Mouse (Mus musculus): ENCODE results near the gene Upb1.
"Not testable (repeated sequence)": the region's sequence is repeated elsewhere in the genome, so short reads cannot be mapped to it uniquely, and the experiment has no call there.

Gene Upb1

DNA sequence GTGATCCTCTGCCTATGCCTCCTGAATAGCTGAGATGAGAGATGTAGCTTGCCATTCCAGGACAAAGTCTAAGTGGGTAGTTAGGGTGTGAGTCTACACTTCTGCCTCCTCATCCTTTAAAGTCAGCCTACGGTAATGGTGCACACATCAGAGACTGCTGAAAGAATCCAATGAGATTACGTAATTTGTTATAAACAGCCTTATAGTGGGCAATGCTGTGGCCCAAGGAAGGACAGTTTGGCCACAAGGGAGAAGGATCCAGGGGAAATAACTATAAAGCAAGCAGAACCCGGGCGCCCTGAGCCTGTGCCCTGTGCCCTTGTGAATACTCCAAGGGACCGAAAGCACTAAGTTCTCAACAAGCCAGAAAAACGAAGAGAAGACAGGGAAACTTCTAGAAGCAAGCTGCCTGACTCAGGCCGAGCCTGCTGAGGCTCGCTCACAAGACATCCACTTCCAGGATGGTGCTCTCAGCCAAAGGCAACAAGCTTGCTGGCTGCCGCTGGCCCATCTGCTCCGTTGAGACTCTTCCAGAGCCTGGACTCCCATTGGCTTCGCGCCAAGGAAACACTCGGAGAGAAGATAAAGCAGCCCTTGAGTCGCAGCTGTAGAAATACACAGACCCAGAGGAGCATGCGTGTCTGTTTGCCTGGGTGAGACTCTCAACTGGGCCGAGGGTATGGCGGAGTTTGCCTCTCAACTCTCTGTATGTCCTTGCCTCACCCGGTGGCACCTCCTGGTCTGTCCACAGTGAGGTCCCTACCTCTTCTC, 55.3 kb downstream of the Upb1 start:
- DNase-seq: not testable (repeated sequence)

DNA sequence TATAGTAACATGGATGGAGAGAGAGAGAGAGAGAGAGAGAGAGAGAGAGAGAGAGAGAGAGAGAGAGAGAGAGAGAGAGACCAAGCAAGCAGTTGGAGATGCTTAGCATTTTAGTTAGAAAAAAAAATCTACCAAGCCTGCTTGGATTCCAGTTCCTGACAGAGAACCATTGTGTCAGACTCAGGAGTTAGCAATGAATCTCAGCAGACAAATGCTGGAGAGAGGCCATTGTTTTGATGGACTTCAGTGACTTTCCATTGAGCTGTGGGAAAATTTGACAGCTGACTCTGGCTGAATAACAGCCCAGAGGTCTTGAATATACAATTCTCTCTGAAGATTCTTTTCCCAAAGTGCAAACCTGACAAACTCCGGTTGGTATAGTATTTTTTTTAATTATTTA, 56.9 kb downstream of the Upb1 start:
- peak in 1 of 2 experiments; percentile 50 for DNase-seq

DNA sequence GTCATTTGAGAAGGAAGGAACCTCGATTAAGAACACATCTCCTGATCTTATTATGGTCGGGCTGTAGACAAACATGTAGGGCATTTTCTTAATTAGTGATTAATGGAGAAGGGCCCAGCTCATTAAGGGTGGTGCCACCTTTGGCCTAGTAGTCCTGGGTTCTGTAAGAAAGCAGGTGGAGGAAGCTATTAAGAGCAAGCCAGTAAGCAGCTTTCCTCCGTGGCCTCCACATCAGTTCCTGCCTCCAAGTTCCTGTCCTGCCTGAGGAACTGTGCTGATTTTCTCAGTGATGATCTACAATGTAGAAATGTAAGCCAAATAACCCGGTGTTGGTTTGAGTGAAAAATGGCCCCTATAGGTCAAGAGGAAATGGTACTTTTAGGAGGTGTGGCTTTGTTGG, 57.4 kb downstream of the Upb1 start:
- no peak for DNase-seq

DNA sequence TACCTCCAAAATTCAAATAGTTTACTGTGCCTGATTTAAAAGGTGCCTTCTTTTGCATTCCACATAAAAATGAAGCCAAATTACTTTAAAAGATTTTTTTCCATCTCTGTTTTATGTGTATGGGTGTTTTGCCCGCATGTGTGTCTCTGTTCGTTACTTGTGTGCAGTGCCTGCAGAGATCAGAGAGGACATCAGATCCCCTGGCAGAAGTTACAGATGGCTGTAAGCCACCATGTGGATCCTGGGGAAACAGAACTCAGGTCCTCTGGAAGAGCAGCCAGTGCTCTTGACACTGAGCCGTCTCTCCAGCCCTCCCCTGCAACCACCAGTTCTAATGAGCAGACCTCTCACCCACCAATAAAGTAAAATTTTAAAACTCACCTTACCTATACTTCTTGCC, 61.8 kb downstream of the Upb1 start:
- DNase-seq: no peak

DNA sequence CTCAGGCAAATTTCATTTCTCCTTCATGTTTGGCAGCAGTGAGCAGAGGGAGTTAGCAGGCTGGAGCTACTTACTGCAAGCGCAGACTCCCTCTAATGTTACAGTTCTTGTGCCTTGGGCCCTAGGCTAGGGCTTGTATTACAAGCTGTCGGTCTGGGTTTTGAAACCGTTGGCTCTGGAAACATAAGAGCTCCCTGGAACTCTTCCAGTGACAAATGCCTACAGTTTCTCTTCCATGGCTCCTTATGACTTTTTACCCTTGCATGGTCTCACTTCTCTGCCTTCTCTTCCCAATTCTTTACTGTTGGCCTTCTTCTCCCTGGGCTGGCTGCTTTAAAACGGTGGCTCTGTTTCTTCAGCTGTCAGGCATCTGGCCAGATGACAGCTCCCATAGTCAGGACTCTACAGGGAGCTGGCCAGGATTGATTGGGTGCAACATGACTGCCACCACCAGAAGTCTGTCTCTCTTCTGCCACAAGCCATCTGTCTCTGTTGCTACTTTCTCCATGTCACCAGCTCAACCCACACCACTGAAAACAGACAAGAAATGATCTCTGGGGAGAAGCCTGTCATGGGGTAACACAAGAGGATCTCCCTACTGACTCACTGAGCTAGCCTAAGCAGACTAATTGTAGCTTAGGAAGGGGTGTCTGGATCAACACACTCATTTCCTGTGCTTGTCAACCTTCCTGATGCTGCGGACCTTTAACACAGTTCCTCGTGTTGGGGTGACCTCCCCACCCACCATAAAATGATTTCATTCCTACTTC, 65.1 kb downstream of the Upb1 start:
- DNase-seq: no peak

DNA sequence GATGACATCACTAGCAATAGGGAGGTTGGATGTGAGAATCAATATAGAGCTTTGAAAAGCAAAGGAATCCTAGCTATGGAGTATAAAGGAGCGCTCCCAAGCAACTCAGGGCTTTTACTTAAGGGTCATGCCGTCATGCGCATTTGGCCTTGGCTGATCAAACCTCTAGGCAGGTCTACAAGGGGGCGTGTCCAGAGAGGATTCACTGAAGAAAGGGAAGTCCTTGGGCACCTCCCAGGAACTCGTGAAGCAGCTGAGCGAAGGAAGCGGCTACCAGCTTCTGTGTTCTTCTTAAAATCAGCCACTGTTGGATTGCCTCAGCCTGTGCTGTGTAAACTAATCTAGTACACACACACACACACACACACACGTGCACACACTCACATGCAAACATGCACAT, 72.5 kb downstream of the Upb1 start:
- DNase-seq: no peak

DNA sequence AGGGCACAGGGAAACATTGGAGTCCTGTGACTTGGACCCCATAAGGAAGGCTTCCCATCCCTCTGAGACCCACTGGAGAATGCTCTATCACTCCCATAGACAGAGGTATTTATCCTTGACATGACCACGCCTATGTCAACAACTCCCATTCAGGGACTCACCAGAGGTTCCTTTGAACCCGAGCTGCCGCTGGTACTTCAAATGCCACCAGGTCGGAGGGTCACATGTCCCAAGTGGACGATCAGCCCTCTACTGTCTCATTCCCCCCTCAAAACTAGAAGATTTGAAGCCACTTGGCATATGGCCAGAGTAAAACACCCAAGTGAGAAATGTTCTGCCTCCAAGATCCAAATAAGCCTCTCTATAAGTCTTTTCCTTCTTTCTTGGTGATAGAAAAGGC, 73.7 kb downstream of the Upb1 start:
- no peak for DNase-seq

DNA sequence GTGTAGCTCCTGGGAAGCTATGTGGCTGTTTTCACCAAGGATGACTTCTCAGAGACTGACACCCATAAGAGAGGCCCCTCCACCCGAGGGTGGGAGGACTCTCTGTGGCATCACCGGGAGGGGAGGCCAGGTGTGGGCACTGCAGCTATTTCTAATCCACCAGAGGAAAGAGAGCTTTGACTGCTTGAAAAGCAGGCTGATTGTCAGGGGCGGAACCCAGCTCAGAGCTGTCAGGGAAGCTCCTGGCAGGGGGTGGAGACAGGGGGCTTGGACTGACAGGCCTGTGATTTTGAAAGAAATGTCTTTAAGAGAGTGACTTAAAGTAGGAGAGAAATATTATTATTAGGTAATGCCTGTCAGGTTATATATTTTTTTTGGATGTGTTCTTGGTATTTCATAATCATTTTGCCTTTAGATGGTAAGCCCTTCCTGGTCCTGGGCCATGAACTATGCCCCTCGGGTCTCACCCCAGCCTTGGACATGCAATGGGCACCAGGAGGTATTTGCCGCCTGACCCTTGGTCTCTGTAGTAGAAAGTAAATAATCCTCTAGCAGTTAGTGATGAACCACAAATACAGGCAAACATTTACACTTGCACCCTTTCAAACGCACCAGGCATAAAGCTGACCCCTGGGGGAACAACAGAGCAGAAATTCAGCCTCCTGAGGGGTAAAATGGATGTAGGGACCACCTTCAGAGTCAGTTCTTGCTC, 74.4 kb downstream of the Upb1 start:
- DNase-seq: not testable (repeated sequence)

DNA sequence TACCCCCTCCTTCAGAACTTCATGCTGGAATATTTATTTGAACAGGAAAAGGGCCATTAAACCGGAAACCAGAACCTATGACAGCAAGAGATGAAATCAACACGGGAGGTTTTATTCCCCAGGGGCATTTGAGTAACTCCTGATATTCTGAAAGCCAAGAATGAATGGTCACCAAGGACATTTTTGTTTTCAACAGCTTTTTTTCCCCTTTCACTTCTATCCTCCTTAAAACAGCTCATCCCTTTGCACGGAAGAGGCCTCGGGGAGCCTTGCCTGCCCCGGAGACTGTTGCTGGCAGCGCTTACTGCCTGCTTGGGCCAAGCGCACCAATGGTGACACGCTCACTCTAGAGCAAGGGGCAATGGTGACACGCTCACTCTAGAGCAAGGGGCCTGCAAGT, 76.1 kb downstream of the Upb1 start:
- DNase-seq: no peak

DNA sequence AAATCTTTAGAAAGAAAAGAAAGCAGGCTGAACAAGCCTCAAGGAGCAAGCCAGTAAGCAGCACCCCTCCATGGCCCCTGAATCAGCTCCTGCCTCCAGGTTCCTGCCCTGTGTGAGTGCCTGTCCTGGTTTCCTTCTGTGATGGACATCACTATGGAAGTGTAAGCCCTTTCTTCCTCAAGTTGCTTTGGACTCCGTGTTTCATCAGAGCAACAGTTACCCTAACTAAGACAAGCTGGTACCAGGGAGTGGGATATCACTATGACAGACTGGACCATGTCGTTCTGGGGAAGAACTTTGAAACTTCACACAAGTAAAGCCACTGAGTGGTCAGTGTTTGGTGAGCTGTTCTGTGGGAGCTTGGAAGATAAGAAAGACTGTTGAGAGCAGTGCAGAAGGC, 79.0 kb downstream of the Upb1 start:
- DNase-seq: no peak

DNA sequence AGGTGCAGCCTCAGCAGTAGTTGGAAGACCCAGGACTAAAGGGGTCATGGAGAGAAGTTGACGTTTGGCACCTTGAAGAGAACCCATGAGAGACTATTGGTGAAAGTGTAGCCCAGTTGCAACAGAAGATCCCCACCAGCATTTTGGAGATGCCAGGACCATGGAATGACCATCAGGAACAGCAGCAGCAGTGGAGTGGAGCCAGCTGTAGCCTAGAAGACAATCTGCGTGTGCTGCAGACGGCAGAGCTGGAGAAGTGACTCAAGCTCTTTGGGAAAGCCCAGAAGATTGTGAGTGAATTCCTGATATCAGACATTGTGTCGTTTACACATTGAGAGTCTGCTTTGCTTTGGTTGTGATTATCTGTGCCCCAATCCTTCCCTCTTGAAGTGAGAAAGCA, 80.8 kb downstream of the Upb1 start:
- no peak for DNase-seq

DNA sequence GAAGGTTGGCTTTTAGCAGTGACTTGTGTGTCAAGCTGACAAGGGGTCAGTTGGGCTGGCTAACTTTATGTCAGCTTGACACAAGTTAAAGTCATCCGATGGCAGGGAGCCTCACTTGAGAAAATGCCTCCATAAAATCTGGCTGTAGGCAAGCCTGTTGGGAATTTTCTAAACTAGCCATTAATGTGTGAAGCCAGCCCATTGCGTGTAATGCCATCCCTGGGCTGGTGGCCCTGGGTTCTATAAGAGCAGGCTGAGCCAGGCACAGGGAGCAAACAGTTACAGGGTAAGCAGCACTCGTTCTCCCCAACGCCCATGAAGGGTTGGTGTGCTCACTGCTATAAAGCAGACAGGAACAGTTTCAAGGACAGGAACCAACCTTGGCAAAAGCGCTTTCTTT, 81.4 kb downstream of the Upb1 start:
- DNase-seq: no peak

DNA sequence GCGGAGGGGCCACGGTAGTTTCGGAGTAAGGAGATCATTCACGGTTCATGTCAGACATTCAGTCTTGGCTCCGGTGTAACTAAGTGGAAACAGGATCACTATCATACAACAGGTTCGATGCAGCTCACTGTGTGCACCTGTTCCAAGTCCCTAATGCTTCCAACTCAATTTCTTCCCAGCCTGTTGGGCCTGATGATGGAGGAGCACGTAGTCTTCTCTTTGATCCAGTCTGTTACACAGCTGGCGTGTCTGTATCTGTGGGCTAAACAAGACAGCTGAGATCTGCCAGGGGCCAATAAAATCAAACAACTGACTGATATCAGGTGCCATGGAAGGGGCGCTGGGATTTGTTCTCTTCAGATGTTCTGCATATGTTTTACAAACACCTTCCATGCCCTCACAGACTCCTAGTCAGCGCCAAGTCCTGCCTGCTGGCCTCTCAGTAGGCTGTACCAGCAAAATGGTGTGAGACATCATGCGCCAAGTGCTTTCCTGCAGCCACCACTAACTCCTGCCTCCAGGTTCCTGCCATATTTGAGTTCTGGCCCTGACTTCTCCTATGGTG, 82.1 kb downstream of the Upb1 start:
- no peak for DNase-seq

DNA sequence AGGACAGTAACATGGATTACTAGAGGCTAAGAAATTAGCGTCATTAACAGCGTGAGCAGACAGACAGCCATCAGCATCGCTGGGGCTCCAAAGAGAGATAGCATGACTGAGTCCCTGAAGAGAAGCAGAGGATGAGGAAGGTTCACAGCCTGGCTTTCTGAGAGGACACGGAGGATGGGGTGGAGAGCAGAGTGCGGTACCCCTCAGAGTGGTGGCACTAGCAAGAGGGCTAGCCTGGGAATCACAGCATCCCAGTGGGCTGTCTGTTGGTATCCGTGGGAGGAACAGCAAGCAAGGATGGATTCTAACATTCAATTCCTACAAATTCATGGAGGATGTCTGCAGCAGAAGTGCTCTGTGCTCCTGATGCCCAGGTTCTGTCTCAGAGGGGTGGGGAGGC, 83.2 kb downstream of the Upb1 start:
- DNase-seq: no peak

DNA sequence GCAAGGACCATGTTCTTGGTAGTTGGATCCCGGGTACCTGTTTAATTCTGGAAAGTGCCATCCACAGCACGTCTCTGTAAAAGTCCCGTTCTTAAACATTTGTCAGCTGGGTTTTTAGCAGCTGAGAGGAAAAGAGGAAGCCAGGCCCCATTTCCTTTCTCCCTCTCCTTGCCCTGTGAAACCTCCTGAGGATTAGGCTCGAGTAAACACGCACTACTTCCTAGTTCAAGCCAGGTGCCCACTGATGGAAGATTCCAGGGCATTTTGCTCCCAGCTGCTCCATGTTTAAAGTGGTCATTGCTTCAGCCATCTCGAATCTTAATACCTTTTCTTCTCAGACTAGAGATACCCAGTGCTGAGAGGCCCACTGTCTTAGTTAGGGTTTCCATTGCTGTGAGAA, 83.9 kb downstream of the Upb1 start:
- DNase-seq: no peak

DNA sequence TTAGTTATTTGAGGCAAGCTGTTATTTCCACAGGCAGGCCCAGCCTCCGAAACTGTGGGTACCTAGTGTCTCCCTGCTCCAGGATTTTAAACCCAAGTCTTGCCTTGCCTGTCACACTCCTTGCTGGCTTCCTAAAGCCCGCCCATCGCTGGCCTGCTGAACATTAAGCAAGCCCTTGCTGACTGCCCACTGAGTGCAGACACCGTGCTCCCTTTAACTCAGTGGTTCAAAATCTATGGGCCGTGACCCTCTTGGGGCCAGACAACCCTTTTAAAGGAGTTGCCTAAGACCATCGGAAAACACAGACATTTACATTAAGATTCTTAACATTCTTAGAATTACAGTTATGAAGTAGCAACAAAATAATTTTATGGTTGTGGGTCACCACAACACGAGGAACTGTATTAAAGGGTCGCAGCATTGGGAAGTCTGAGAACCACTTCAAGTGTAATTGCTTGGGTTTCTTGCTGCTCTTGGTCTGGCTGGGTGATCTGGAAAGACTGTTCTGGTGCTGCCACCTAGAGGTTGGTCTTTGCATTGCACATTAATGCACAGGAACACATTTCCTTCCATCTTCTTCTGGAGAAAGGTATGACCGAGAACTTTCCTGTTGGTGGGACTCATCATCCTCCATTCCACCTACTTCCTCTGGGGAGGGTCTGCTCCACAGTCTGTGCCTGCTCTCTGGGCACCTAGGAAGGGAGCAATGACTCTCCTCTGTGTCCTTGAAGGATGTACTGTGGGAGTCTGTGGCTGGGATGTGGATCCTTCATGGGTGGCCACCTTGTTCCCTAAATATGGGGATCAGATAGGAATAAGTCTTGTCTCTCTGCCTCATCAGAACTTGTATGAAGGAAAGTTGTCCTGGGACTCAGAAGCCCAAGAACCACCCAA, 85.4 kb downstream of the Upb1 start:
- DNase-seq: peak; percentile 66 to 85

DNA sequence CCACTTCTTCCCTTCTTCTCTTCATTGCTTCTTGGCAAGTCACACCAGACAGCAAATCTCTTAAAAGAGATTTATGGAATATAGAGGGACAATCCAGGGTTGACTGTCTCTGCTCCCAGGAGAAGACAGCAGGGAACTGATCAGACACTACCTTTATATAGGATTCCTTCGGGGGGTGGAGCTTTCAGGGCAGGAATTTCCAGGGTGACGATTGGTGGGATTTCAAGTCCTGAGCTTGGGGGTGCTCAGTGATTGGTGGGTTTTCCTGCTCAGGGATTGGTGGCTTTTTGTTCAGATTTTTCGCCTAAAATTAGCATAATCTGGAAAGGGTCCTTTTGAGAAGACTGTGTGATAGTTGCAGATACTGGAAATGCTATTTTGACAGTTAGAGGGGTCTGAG, 86.2 kb downstream of the Upb1 start:
- DNase-seq: no peak

DNA sequence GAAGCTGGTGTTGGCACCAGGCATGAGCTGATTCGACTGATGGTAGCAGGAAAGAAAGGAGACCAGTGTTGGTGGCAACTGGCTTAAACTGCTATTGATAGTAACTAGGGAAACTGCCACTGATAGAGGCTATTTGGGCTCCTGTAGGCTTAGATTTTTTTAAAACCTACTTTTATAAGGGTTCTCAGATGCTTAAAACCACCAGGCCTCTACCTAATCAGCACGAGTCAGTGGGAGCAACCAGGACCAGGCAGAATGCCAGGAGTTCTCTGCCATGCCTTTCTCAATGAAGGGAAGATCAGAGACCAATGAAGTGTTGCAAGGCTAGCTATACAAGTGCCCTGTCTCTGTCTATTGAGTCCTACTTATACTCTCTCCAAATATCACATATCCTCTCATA, 88.6 kb downstream of the Upb1 start:
- DNase-seq: no peak

DNA sequence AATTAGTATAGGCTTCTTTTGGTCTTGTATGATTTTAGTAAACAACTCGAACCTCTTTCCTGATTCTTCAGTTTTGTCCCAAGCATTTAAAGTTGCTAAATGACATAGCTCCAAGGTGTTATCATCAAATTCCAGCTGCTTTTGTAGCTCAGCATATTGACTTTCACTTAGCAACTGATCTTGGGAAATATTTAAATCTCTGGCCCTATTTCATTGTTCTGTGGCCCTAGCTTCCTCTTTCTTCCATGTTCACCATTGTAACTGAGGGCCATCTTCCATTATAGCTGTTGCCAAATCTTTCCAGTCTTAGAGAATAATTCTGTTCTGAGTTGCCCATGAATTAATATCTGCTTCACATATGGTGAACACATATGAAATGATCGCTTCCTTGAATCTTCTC, 89.8 kb downstream of the Upb1 start:
- DNase-seq: no peak
